Mouse (Mus musculus): Measurements from ENCODE around the gene Xkr8. TPM values are rescaled to one million over a fixed set of nuclear protein-coding genes. Genes with fewer than 3 reads are reported as not detected.
A peak's percentile ranks its signal among the peaks of the same experiment; 100 is the strongest.

The Xkr8 gene
- polyA plus RNA-seq, 1 experiment from 2014 or later = 7.8 TPM

- ATAC-seq (replicated peaks; ENCODE audit: low FRiP score, low TSS enrichment, low read depth) (no peak), DNase-seq (ENCODE audit: low spot score) (no peak)
- no peaks in the 10 kb centered on the region for H3K4me1 ChIP-seq (replicated peaks; ENCODE audit: control insufficient read depth, insufficient read depth, low read length)
- H3K4me2 ChIP-seq (ENCODE audit: low read length) = no peak overlapping the region
- no peak overlapping the region for H3K4me3 ChIP-seq (ENCODE audit: low read depth, low read length)
- WGBS = 64% methylated on average over 6 of the region's 6 CpGs
- H3K9ac ChIP-seq (ENCODE audit: low read length) = no peak overlapping the region
- no peaks in the 10 kb centered on the region for H3K9me3 ChIP-seq (ENCODE audit: control insufficient read depth, low read length)
- 0 out of 2 replicates have a peak, but pooled peaks cover 4% of the 10 kb centered on the region for H3K27me3 ChIP-seq (replicated peaks; ENCODE audit: control insufficient read depth, insufficient read depth, low read length)
- H3K36me3 ChIP-seq (ENCODE audit: control insufficient read depth, insufficient read depth, low read length) = no peaks in the 10 kb centered on the region
- no peak overlapping the region for H3K27ac ChIP-seq (ENCODE audit: low read depth)
Measured at GRCm38 (mm10) chr4:132762602-132763001, 30.3 kb upstream of the Xkr8 start.

DNA sequence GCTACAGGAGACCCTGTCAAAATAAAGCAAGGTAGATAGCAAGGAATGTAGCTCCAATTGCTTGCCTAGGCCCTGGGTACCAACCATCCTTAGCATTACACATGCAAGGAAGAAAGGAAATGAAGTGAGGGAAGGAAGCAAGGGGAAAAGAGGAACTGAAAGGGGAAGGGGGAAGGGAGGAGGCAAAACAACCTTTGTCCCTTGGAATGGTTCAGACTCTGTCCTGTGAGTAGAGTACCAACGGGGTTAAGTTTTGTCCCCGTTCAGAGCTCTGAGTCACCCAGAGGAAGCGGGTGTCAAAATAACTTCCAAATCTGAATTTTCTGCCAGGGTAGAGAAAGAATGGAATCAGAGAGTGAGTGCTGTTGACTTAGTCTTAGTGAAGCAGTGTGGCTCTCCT is 27.9 kb upstream of the Xkr8 start:
- DNase-seq (ENCODE audit: low spot score) = no peak
- Histone ChIP-seq H3K4me1 (replicated peaks; ENCODE audit: control insufficient read depth, insufficient read depth, low read length) (no peaks in the 10 kb centered on the region), H3K4me3 (ENCODE audit: low read depth, low read length) (no peak overlapping the region), H3K4me2 (ENCODE audit: low read length) (no peak overlapping the region), H3K9ac (ENCODE audit: low read length) (no peak overlapping the region), H3K27ac (ENCODE audit: low read depth) (no peak overlapping the region), H3K9me3 (ENCODE audit: control insufficient read depth, low read length) (no peaks in the 10 kb centered on the region), H3K36me3 (ENCODE audit: control insufficient read depth, insufficient read depth, low read length) (no peaks in the 10 kb centered on the region), H3K27me3 (replicated peaks; ENCODE audit: control insufficient read depth, insufficient read depth, low read length) (peaks cover 4% of the 10 kb centered on the region; the same call in 1 of the 2 replicates)
- WGBS = 49% methylated on average over 3 of the region's 3 CpGs
- no peak for ATAC-seq (replicated peaks; ENCODE audit: low FRiP score, low TSS enrichment, low read depth)

DNA sequence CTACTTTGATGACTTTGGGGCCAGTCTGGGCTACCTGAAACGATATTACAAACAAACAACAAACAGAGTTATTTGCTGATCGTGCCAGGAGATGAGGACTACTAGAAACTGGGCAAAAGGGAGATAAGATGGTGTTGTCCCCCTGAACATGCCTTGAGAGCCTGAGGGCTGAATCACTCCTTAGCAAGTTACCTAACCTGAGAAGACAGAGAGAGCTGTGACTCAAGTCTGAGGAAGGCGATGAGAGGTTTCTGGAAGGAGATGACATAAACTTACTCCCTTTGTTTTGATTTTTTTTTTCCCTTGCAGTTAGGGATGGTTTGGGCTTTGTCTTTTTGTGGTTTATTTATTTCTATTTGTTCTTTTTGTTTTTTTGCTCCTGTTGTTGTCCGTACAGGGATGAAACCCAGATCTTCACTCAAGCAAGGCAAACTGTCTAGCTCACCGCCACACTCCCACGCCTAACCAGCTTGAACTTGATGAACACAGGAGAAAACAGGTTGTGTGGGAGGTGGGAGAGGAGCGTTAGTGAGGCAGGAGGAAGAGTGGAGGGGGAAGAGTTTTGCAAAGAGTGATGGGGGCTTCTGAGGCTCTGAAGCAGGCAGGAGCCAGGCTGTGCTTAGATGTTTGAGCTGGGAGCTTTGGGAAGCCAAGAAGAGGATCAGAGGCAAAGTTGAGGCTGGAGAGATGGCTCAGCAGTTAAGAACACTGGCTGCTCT is 25.4 kb upstream of the Xkr8 start:
- Histone ChIP-seq H3K27ac (ENCODE audit: low read depth) (no peak overlapping the region), H3K4me3 (ENCODE audit: low read depth, low read length) (no peak overlapping the region), H3K4me1 (replicated peaks; ENCODE audit: control insufficient read depth, insufficient read depth, low read length) (no peaks in the 10 kb centered on the region), H3K27me3 (replicated peaks; ENCODE audit: control insufficient read depth, insufficient read depth, low read length) (peaks cover 4% of the 10 kb centered on the region; the same call in 1 of the 2 replicates), H3K9ac (ENCODE audit: low read length) (no peak overlapping the region), H3K9me3 (ENCODE audit: control insufficient read depth, low read length) (no peaks in the 10 kb centered on the region), H3K4me2 (ENCODE audit: low read length) (no peak overlapping the region), H3K36me3 (ENCODE audit: control insufficient read depth, insufficient read depth, low read length) (no peaks in the 10 kb centered on the region)
- no peak for ATAC-seq (replicated peaks; ENCODE audit: low FRiP score, low TSS enrichment, low read depth)
- WGBS = 72% methylated on average over 7 of the region's 7 CpGs
- no peak for DNase-seq (ENCODE audit: low spot score)

DNA sequence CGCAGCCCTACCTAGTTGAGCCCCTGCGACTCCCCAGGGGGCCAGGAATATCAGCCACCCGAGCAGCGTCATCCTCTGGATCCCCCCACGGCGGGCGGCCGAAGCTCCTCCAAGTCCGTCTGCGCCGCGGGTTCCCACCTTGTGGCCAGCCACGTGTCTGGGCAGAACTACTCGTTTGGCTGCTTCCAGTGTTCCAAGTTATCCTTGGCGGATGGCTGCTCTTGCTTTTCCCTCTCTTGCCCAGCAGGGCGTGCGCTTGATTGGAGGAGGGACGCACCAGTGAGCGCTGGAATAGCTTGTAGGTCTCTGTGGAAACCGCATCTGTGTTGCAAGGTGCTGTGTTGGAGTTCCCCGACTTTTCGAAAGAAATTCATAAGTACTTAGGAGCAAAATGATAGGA is 24.6 kb upstream of the Xkr8 start, which contains the start of gene Smpdl3b:
Gene Smpdl3b (minus strand): TSS at position 279 of the 400 bp plus-strand sequence.
- no peaks in the 10 kb centered on the region for H3K4me1 ChIP-seq (replicated peaks; ENCODE audit: control insufficient read depth, insufficient read depth, low read length)
- no peaks in the 10 kb centered on the region for H3K9me3 ChIP-seq (ENCODE audit: control insufficient read depth, low read length)
- H3K27me3 ChIP-seq (replicated peaks; ENCODE audit: control insufficient read depth, insufficient read depth, low read length) = peaks cover 4% of the 10 kb centered on the region; the same call in 1 of the 2 replicates
- H3K9ac ChIP-seq (ENCODE audit: low read length) = peak within 1 kb of the TSS; percentile 38
- peak within 1 kb of the TSS; percentile 87 for H3K4me2 ChIP-seq (ENCODE audit: low read length)
- peak; percentile 79 for DNase-seq (ENCODE audit: low spot score)
- ATAC-seq (replicated peaks; ENCODE audit: low FRiP score, low TSS enrichment, low read depth) = peak; percentile 71
- H3K27ac ChIP-seq (ENCODE audit: low read depth) = no peak within 1 kb of the TSS
- WGBS = 2% methylated on average over 22 of the region's 22 CpGs
- no peaks in the 10 kb centered on the region for H3K36me3 ChIP-seq (ENCODE audit: control insufficient read depth, insufficient read depth, low read length)
- peak within 1 kb of the TSS; percentile 38 for H3K4me3 ChIP-seq (ENCODE audit: low read depth, low read length)

DNA sequence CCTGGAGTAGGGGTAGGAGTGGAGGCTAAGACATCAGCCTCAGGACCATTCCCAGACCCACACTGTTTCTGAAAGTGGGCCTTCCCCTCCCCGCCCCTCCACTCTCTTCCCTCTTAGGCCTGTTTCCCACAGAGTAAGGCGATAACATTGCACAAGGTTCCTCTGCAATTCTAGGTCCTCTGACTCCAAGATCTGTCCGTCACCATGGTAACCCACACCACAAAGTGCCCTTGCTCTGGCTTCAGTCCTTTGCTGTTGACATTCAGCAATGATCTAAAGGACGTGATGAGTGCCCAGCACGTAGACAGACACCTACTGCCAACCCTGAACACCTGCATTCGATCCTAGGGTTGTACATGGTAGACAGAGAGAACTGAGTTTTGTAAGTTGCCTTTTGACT is 20.6 kb upstream of the Xkr8 start:
- no peak for DNase-seq (ENCODE audit: low spot score)
- no peak overlapping the region for H3K4me2 ChIP-seq (ENCODE audit: low read length)

DNA sequence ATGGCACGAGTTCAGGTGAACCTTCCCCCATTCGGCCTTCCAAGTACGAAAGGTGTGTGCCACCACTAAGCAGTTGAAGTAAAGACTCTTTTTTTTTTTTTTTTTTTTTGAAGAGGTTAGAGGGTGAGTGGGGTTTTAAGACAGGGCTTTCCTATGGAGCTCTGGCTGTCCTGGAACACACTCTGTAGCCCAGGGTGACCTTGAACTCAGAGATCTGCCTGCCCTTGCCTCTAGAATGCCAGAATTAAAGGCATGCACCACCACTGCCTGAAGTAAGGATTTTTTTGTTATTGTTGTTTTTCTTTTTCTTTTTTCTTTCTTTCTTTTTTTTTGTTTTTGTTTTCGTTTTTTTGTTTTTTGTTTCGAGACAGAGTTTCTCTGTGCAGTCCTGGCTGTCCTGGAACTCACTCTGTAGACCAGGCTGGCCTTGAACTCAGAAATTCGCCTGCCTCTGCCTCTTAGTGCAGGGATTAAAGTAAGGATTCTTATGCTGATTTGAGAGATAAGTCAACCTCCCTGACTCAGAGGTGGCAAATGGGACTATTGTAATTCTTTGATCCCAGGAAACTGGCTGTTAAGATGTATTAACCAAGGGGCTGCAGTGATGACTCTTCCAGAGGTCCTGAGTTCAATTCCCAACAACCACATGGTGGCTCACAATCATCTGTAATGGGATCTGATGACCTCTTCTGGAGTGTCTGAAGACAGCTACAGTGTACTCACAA is 17.1 kb upstream of the Xkr8 start:
- ATAC-seq (replicated peaks; ENCODE audit: low FRiP score, low TSS enrichment, low read depth) = no peak
- 79% methylated on average over 6 of the region's 6 CpGs for WGBS
- no peaks in the 10 kb centered on the region for H3K9me3 ChIP-seq (ENCODE audit: control insufficient read depth, low read length)
- no peak overlapping the region for H3K9ac ChIP-seq (ENCODE audit: low read length)
- H3K4me3 ChIP-seq (ENCODE audit: low read depth, low read length) = no peak overlapping the region
- H3K36me3 ChIP-seq (ENCODE audit: control insufficient read depth, insufficient read depth, low read length) = no peaks in the 10 kb centered on the region
- no peak overlapping the region for H3K4me2 ChIP-seq (ENCODE audit: low read length)
- H3K4me1 ChIP-seq (replicated peaks; ENCODE audit: control insufficient read depth, insufficient read depth, low read length) = no peaks in the 10 kb centered on the region
- H3K27me3 ChIP-seq (replicated peaks; ENCODE audit: control insufficient read depth, insufficient read depth, low read length) = no peaks in the 10 kb centered on the region
- DNase-seq (ENCODE audit: low spot score) = no peak
- H3K27ac ChIP-seq (ENCODE audit: low read depth) = no peak overlapping the region

More for the DNA sequence above, 20.6 kb upstream of the Xkr8 start:
- no peak overlapping the region for H3K4me3 ChIP-seq (ENCODE audit: low read depth, low read length)
- WGBS = 75% methylated on average over 6 of the region's 6 CpGs
- no peaks in the 10 kb centered on the region for H3K4me1 ChIP-seq (replicated peaks; ENCODE audit: control insufficient read depth, insufficient read depth, low read length)
- ATAC-seq (replicated peaks; ENCODE audit: low FRiP score, low TSS enrichment, low read depth) = no peak
- H3K27ac ChIP-seq (ENCODE audit: low read depth) = no peak overlapping the region
- no peaks in the 10 kb centered on the region for H3K36me3 ChIP-seq (ENCODE audit: control insufficient read depth, insufficient read depth, low read length)
- H3K9me3 ChIP-seq (ENCODE audit: control insufficient read depth, low read length) = no peaks in the 10 kb centered on the region
- peaks cover 1% of the 10 kb centered on the region; the same call in 1 of the 2 replicates for H3K27me3 ChIP-seq (replicated peaks; ENCODE audit: control insufficient read depth, insufficient read depth, low read length)
- no peak overlapping the region for H3K9ac ChIP-seq (ENCODE audit: low read length)

GRCm38 (mm10) chr4:132748778-132749177 is 16.4 kb upstream of the Xkr8 start:
- Histone ChIP-seq H3K9me3 (ENCODE audit: control insufficient read depth, low read length) (no peaks in the 10 kb centered on the region), H3K4me1 (replicated peaks; ENCODE audit: control insufficient read depth, insufficient read depth, low read length) (no peaks in the 10 kb centered on the region), H3K4me2 (ENCODE audit: low read length) (no peak overlapping the region), H3K36me3 (ENCODE audit: control insufficient read depth, insufficient read depth, low read length) (no peaks in the 10 kb centered on the region), H3K9ac (ENCODE audit: low read length) (no peak overlapping the region), H3K4me3 (ENCODE audit: low read depth, low read length) (no peak overlapping the region), H3K27me3 (replicated peaks; ENCODE audit: control insufficient read depth, insufficient read depth, low read length) (no peaks in the 10 kb centered on the region), H3K27ac (ENCODE audit: low read depth) (no peak overlapping the region)
- ATAC-seq (replicated peaks; ENCODE audit: low FRiP score, low TSS enrichment, low read depth) (no peak), DNase-seq (ENCODE audit: low spot score) (no peak)
- WGBS = 93% methylated on average over 4 of the region's 4 CpGs

DNA sequence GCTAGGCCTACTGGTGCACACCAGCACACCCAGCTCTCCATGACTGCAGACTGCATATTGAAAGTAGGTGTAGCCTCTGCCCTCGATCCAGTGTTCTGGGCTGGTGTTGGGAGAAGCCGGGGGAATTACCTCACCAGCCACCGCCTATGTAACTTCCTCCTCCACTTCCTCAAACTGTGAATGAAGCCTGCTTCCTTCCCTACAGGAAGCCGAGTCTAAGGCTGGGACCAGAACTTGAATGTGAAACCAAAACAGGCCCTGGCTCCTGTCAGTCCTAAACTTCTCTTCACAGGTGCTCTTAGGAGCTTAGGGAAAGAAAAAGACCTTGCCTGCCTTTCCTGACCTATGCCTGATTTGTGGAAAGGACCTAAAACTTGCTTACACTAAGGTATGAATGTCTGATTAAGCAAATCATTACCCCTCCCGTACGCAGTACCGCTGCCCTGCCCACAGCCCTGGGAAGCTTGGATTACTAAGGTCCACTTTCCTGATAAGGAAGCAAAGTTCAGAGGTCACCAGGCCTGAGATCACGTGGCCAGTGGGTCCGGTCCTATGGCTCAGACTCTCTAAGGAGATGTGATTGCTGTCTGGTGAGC is 15.4 kb upstream of the Xkr8 start:
- no peak overlapping the region for H3K4me3 ChIP-seq (ENCODE audit: low read depth, low read length)
- H3K27ac ChIP-seq (ENCODE audit: low read depth) = peak overlapping the region; percentile 36; the same call in 1 of the 2 replicates
- H3K9me3 ChIP-seq (ENCODE audit: control insufficient read depth, low read length) = no peaks in the 10 kb centered on the region
- ATAC-seq (replicated peaks; ENCODE audit: low FRiP score, low TSS enrichment, low read depth) = peak; percentile 44; the same call in 1 of the 2 replicates
- DNase-seq (ENCODE audit: low spot score) = no peak
- WGBS = 53% methylated on average over 9 of the region's 9 CpGs
- no peaks in the 10 kb centered on the region for H3K4me1 ChIP-seq (replicated peaks; ENCODE audit: control insufficient read depth, insufficient read depth, low read length)
- no peak overlapping the region for H3K9ac ChIP-seq (ENCODE audit: low read length)
- H3K27me3 ChIP-seq (replicated peaks; ENCODE audit: control insufficient read depth, insufficient read depth, low read length) = no peaks in the 10 kb centered on the region
- H3K4me2 ChIP-seq (ENCODE audit: low read length) = 0 out of 2 replicates have a peak overlapping the region, but pooled peaks have one; percentile 23
- no peaks in the 10 kb centered on the region for H3K36me3 ChIP-seq (ENCODE audit: control insufficient read depth, insufficient read depth, low read length)

Data from intestine, embryonic 14.5 days (tissue).